In the genomic region with DNA sequence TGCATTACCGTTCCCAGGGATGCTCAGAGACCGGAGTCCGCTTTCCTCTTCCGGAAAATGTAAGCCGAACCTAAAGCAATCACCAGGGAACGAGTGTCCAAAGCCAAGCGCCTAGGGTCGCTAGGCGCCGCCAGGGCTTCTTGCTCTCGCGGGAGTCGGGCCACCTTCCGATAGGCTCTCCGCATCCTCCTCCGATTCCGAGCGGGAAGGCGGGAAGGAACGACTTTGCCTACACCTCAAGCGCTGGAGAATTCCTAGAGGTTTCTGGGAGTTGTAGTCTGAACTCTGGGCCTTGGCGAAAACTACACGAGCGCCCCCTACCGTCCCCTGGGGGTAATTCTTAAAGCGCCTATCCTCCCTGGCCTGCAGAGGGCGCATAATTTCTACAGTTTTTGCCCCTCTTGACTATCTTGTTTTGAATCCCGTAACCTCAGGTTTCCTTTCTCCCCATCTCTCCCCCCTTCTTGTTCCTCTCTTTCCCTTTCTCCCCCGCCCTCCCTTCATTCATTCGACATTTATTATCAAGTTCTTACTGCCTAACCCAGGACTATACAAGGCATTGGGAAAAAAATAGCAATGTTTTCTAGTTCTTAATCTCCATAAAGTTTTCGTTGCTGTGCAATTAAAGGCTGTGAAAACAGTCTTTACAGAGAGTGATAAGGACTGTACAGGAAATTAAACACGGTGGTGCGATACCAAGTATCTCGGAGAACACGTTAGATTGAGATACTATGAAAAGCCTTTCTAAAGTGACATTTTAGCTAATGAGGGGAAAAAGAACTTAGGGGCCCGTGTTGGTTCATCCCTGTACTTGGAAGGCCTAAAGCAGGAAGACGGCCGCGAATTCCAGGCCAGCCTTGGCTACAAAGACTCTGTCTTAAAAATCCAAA, we compare ENCODE assay signal across 7 mouse cellular contexts. TPM values are rescaled to one million over a fixed set of nuclear protein-coding genes. Genes with fewer than 3 reads are reported as not detected.
A peak's percentile ranks its signal among the peaks of the same experiment; 100 is the strongest.
DNase-seq lines count a peak whose midpoint lies in the region; ATAC-seq lines count a peak whose summit lies in the region.

No protein-coding gene starts in this region.

- WGBS in intestine, embryonic 16.5 days: 1% methylated on average over 39 of the region's 39 CpGs
- WGBS in midbrain, embryonic 11.5 days: 3% methylated on average over 39 of the region's 39 CpGs

- no peaks in the 10 kb centered on the region for H3K27me3 ChIP-seq in intestine, embryonic 16.5 days (replicated peaks; ENCODE audit: control insufficient read depth, insufficient read depth, low read length)
- no peaks in the 10 kb centered on the region for H3K27me3 ChIP-seq in midbrain, embryonic 11.5 days (ENCODE audit: control insufficient read depth, insufficient read depth, low read length)

- no peaks in the 10 kb centered on the region for H3K9me3 ChIP-seq in intestine, embryonic 16.5 days (ENCODE audit: control insufficient read depth, low read length)
- H3K9me3 ChIP-seq in midbrain, embryonic 11.5 days (ENCODE audit: control insufficient read depth, low read length): no peaks in the 10 kb centered on the region

- H3K4me2 ChIP-seq in intestine, embryonic 16.5 days (ENCODE audit: low read depth, low read length): peak overlapping the region; percentile 86
- H3K4me2 ChIP-seq in midbrain, embryonic 11.5 days: peak overlapping the region; percentile 76

- peaks cover 25% of the 10 kb centered on the region for H3K4me1 ChIP-seq in intestine, embryonic 16.5 days (ENCODE audit: control insufficient read depth, insufficient read depth, low read length)
- peaks cover 37% of the 10 kb centered on the region for H3K4me1 ChIP-seq in midbrain, embryonic 11.5 days (ENCODE audit: control insufficient read depth, insufficient read depth, low read length)

- H3K27ac ChIP-seq in intestine, embryonic 16.5 days (ENCODE audit: low read length): peak overlapping the region; percentile 98
- H3K27ac ChIP-seq in midbrain, embryonic 11.5 days (ENCODE audit: low read depth, low read length): peak overlapping the region; percentile 64

- peak overlapping the region; percentile 83 for H3K9ac ChIP-seq in intestine, embryonic 16.5 days (ENCODE audit: low read depth, low read length)
- peak overlapping the region; percentile 78 for H3K9ac ChIP-seq in midbrain, embryonic 11.5 days (ENCODE audit: low read length)

- ATAC-seq in intestine, embryonic 16.5 days: peak; percentile 89
- peak; percentile 81 for ATAC-seq in midbrain, embryonic 11.5 days (ENCODE audit: low FRiP score)

- no peaks in the 10 kb centered on the region for H3K36me3 ChIP-seq in intestine, embryonic 16.5 days (ENCODE audit: control insufficient read depth, insufficient read depth, low read length)
- no peaks in the 10 kb centered on the region for H3K36me3 ChIP-seq in midbrain, embryonic 11.5 days (ENCODE audit: control insufficient read depth, insufficient read depth, low read length)

- H3K4me3 ChIP-seq in intestine, embryonic 16.5 days (ENCODE audit: low read length): peak overlapping the region; percentile 80
- peak overlapping the region; percentile 64 for H3K4me3 ChIP-seq in midbrain, embryonic 11.5 days (ENCODE audit: low read depth, low read length)

- peak; percentile 96 for DNase-seq in adrenal gland, adult 8-10 months
- DNase-seq in embryo, embryonic 9.5 days (ENCODE audit: extremely low spot score): peak; percentile 98
- peak; percentile 93 to 94 for DNase-seq in gastrocnemius, postnatal 4 days (ENCODE audit: low spot score in 2 of 2)
- peak; percentile 96 to 98 for DNase-seq in left cerebral cortex, postnatal 36 days (ENCODE audit: low spot score in 2 of 2)
- peak; percentile 100 for DNase-seq in midbrain, embryonic 11.5 days (ENCODE audit: low spot score, missing footprints)
- peak; percentile 97 for DNase-seq in skeletal muscle tissue, adult 2 months (ENCODE audit: low read depth, low spot score)

- intact Hi-C loops in left cerebral cortex, postnatal 36 days (cut with DNase I): loop anchor here (1.0 to 5.0 kb wide), 3 partner anchors 25 to 182 kb away; a partner anchor contains a TSS

RNA-seq across cellular contexts. Expression of a gene that starts 0.7 kb away (rescaled TPM):
- 10 to 100 TPM in 3 of 4 experiments, 1 to 10 TPM in 1; 9.1 to 11.9 (median 11.0) TPM for total RNA-seq in adrenal gland, adult 8-10 months (2022)
- 1 to 10 TPM; 6.8 to 7.9 TPM for total RNA-seq in gastrocnemius, postnatal 4 days (2021)
- polyA plus RNA-seq in intestine, embryonic 16.5 days (2015; fragmentation: Nextera tagmentation; extraction: Ambion mirVana): 24.5 and 26.6 TPM in 2 replicates
- 10 to 100 TPM; 10.2 to 10.8 TPM for total RNA-seq in left cerebral cortex, postnatal 36 days (2021)
- 35.1 and 36.4 TPM in 2 replicates for polyA plus RNA-seq in midbrain, embryonic 11.5 days (2014; fragmentation: Nextera tagmentation; extraction: Ambion mirVana)

RNA-seq across cellular contexts. Expression of a gene that starts 0.8 kb away (rescaled TPM):
- total RNA-seq in adrenal gland, adult 8-10 months (2022): 10 to 100 TPM; 57.6 to 71.1 (median 64.0) TPM
- total RNA-seq in gastrocnemius, postnatal 4 days (2021): 10 to 100 TPM; 51.1 to 51.9 TPM
- 132 and 148 TPM in 2 replicates for polyA plus RNA-seq in intestine, embryonic 16.5 days (2015; fragmentation: Nextera tagmentation; extraction: Ambion mirVana)
- total RNA-seq in left cerebral cortex, postnatal 36 days (2021): 10 to 100 TPM; 21.7 to 22.6 TPM
- 144 and 147 TPM in 2 replicates for polyA plus RNA-seq in midbrain, embryonic 11.5 days (2014; fragmentation: Nextera tagmentation; extraction: Ambion mirVana)

RNA-seq across cellular contexts. Expression of a gene that starts 19.4 kb away (rescaled TPM):
- under 1 TPM; 0.77 to 0.86 (median 0.81) TPM for total RNA-seq in adrenal gland, adult 8-10 months (2022)
- 1 to 10 TPM; 1.9 to 2.7 TPM for total RNA-seq in gastrocnemius, postnatal 4 days (2021)
- polyA plus RNA-seq in intestine, embryonic 16.5 days (2015; fragmentation: Nextera tagmentation; extraction: Ambion mirVana): 6.3 and 6.8 TPM in 2 replicates
- 10 to 100 TPM; 56.1 to 57.3 TPM for total RNA-seq in left cerebral cortex, postnatal 36 days (2021)
- 11.0 and 12.3 TPM in 2 replicates for polyA plus RNA-seq in midbrain, embryonic 11.5 days (2014; fragmentation: Nextera tagmentation; extraction: Ambion mirVana)

RNA-seq across cellular contexts. Expression of a gene that starts 26.4 kb away (rescaled TPM):
- total RNA-seq in adrenal gland, adult 8-10 months (2022): 10 to 100 TPM; 22.5 to 47.8 (median 38.2) TPM
- 100 to 1,000 TPM; 227 to 249 TPM for total RNA-seq in gastrocnemius, postnatal 4 days (2021)
- polyA plus RNA-seq in intestine, embryonic 16.5 days (2015; fragmentation: Nextera tagmentation; extraction: Ambion mirVana): 6.6 and 6.8 TPM in 2 replicates
- 100 to 1,000 TPM; 398 to 420 TPM for total RNA-seq in left cerebral cortex, postnatal 36 days (2021)
- 10.4 and 12.2 TPM in 2 replicates for polyA plus RNA-seq in midbrain, embryonic 11.5 days (2014; fragmentation: Nextera tagmentation; extraction: Ambion mirVana)

RNA-seq across cellular contexts. Expression of a gene that starts 30.5 kb away (rescaled TPM):
- 1 to 10 TPM in 1 of 4 experiments, under 1 TPM in 3; 0.14 to 1.0 (median 0.70) TPM for total RNA-seq in adrenal gland, adult 8-10 months (2022)
- total RNA-seq in gastrocnemius, postnatal 4 days (2021): under 1 TPM; 0.47 to 0.93 TPM
- 0.93 and 1.0 TPM in 2 replicates for polyA plus RNA-seq in intestine, embryonic 16.5 days (2015; fragmentation: Nextera tagmentation; extraction: Ambion mirVana)
- total RNA-seq in left cerebral cortex, postnatal 36 days (2021): 1 to 10 TPM; 1.4 to 2.1 TPM
- polyA plus RNA-seq in midbrain, embryonic 11.5 days (2014; fragmentation: Nextera tagmentation; extraction: Ambion mirVana): 1.00 and 1.9 TPM in 2 replicates

Comparison
In these comparisons a context has a peak if more than half of its experiments do, and no peak if none do; other contexts are left out.
1. Peak in every context shown above with its lines: DNase-seq, ATAC-seq, H3K4me3 ChIP-seq and H3K27ac ChIP-seq.
2. RNA of a gene that starts 19.4 kb away (total RNA-seq): 56.1 to 57.3 TPM in left cerebral cortex, postnatal 36 days; 1.9 to 2.7 TPM in gastrocnemius, postnatal 4 days and 0.77 to 0.86 TPM in adrenal gland, adult 8-10 months; every median in the first group is over 10 times any median in the second.